Mouse (Mus musculus): ENCODE data around the gene Kif22.
A peak's percentile ranks its signal among the peaks of the same experiment; 100 is the strongest.

The Kif22 gene

GRCm38 (mm10) chr7:127017950-127018345 lies 24.3 kb downstream of the Kif22 start:
- DNase-seq (ENCODE audit: low read depth, low spot score): no peak

GRCm38 (mm10) chr7:127016971-127017949 lies 25.0 kb downstream of the Kif22 start, which contains the start of gene Pagr1a:
Gene Pagr1a, minus strand, starts transcription at chr7:127017352.
- peak; percentile 100 for DNase-seq (ENCODE audit: low read depth, low spot score)

GRCm38 (mm10) chr7:127016486-127016938 lies 25.8 kb downstream of the Kif22 start:
- DNase-seq (ENCODE audit: low read depth, low spot score): no peak

- DNase-seq (ENCODE audit: low read depth, low spot score): no peak
Measured at GRCm38 (mm10) chr7:127016481-127016485, 26.0 kb downstream of the Kif22 start, which contains the start of gene Pagr1b. Gene Pagr1b, minus strand, starts transcription at chr7:127016484.

- DNase-seq (ENCODE audit: low read depth, low spot score): no peak
Measured at GRCm38 (mm10) chr7:127016081-127016480, 26.2 kb downstream of the Kif22 start.

DNA sequence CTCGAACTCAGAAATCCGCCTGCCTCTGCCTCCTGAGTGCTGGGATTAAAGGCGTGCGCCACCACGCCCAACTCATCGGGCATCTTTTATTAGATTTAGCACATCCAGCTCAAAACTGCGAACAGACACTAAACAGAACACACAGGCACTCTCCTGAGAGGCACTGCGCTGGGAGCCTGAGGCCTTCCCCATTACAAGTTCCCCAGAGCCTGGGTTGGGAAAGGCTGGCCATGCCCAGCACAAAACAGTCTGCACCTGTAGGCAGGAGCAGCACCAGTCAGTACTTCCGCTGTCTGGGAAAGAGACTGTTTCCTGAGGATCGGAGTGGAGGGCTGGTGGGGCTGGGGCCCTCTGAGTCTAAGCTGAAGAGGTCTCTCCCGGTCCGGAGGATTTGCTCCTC lies 27.3 kb downstream of the Kif22 start:
- no peak for DNase-seq (ENCODE audit: low read depth, low spot score)

- DNase-seq (ENCODE audit: low read depth, low spot score): no peak
Measured at GRCm38 (mm10) chr7:127014320-127014719, 28.0 kb downstream of the Kif22 start, which contains the start of gene Mvp. Gene Mvp, minus strand, starts transcription at chr7:127014621.

- DNase-seq (ENCODE audit: low read depth, low spot score): no peak
Measured at GRCm38 (mm10) chr7:127013385-127013784, 28.9 kb downstream of the Kif22 start.

DNA sequence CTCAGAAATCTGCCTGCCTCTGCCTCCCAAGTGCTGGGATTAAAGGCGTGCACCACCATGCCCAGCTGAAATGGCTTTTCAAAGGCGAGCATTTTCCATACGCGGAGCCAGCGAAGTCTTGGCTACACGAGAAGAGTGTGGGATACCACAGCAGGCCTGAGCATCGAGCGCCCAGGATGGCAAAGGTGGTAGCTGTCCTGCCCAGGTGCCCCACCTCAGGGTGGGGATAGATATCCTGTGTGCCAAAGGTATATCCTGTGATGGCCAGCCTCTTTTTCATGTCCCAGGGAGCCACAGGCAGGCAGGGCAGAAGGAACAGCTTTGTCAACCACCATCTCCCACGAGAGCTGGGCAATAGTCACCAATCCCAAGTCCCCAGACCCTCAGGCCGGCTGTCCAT lies 29.4 kb downstream of the Kif22 start:
- no peak for DNase-seq (ENCODE audit: low read depth, low spot score)

DNA sequence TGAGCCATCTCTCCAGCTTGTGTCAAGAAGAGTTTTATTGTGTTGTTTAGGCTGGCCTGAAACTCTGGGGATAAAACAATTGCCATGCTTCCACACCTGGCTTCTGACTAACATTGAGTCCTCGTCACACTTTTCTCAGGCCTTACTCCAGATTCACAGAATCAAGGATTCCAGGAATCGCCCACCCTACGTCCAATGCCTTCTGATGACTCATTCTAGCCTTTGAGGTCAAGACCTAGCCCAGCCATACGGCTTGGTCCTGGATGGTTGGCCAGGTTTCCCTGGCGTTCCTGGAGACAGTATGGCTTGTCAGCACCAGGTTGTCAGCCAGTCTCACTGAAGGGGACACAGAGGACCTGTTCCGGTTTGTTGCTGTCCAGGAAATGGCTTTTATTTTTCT lies 29.9 kb downstream of the Kif22 start:
- DNase-seq (ENCODE audit: low read depth, low spot score): no peak

DNA sequence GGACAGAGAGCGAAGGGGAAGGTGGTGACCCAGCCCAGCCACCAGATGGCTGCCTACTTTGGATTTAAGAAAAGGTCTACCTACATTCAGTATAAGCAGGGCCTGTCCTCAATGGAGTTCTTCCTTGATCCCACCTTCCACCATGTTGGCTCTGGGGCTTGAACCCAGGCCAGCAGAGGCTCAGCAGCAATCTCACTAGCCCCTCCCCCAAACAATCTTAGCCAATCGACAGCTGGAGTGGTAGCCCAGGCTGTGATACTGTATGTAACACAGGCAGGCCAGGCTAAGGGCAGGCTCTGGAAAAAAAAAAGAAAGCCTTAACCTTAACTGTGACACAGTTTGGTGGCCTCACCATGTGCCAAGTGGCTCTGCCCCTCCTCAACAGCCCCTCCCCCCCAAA lies 30.6 kb downstream of the Kif22 start:
- no peak for DNase-seq (ENCODE audit: low read depth, low spot score)

GRCm38 (mm10) chr7:127011051-127011450 lies 31.2 kb downstream of the Kif22 start:
- DNase-seq (ENCODE audit: low read depth, low spot score): no peak

DNA sequence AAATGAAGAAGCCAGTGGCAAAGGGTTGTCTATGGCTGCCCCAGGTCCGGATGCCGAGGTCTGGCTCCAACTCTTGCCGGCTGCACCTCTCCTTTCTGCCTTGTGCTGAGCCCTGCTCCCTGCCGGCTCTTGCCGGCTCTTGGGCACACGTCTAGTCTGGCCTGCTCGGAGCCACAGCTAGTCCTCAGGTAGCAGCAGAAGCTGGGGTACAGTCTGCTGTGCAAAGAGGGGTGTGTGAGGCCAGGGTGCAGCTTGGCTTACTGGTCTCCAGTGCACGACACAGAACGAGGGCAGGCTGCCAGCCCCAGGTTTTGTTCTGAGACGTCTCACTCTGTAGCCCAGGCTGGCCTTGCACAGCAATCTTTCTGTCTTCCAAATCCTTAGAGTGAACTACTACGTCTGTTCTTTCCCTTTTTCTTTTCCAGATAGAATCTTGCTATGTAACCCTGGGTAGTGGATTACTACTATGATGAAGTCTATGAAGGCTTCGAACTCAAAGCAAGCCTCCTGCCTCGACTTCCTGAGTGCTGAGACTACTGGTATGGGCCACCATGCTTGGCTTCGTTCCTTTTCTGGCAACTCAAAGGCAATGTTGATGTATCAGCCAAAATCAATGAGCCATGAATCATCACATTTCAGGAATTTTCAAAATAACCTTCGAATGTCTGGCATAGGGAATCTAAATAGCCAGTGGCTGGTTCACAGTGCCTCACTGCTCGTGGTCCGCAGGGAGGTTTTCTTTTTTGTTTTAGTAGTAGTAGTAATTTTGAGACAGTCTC lies 32.8 kb downstream of the Kif22 start:
- DNase-seq (ENCODE audit: low read depth, low spot score): no peak

DNA sequence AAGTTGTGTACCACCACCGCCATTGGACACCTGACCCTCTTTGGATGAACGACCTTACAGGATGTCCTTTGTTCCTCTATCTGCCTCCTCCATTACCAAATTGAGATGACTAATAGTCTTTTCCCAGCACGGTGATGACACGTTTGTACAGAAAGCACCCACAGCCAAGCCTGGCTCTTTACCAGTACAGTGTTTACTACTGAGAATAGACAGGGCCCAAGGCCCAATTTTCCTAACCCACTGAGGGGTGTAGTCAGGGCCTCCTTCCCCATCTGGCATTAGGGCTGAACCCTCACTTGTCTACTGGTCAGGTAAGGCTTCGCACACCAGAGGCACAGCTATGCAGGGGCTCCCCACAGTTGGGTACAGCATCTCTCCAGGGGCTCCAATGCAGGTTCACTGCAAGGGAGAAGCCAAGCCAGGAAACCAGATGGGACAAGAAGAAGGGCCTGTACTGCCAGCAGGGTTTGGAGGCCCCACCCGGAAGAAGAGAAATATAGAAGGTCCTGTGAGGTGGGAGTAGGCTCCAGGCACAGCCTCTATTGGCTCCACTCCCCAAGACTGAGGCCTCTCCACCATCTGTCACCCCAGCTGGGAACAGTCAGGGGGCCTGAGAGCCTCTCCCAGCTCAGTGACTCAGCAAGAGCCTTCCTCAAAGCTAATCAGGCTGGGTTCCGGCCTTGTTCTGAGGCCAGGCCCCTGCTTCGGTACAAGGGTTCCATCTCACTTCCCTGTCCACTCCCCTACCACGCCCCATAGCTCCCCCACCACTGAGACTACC lies 33.8 kb downstream of the Kif22 start:
- DNase-seq (ENCODE audit: low read depth, low spot score): no peak

- no peak for DNase-seq (ENCODE audit: low read depth, low spot score)
Measured at GRCm38 (mm10) chr7:127007313-127008024, 34.8 kb downstream of the Kif22 start.

DNA sequence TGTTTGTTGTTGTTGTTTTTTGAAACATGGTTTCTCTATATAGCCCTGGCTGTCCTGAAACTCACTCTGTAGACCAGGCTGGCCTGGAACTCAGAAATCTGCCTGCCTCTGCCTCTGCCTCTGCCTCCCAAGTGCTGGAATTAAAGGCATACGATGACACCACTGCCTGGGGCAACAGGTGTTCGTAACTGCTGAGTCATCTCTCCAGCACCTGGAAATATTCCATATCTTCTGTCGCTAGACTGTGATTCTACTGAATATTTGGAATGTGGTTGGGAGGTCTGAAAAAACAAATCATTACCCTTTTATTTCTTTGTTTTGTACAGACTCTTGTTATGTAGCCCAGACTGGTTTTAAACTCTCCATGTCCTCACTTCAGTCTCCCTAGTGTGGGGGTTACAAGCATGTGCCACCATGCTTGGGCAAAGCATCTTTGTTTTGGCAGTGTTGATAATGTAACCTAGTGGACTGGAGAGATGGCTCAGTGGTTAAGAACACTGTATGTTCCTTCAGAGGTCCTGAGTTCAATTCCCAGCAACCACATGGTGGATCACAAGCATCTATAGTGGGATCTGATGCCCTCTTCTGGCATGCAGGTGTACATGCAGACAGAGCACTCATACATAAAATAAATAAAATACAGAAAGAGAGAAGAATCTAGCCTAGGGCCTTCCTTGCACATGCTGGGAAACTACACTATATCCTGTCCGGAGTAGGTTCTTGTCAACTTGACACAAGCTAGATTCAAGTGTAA lies 38.0 kb downstream of the Kif22 start:
- DNase-seq (ENCODE audit: low read depth, low spot score): no peak

DNA sequence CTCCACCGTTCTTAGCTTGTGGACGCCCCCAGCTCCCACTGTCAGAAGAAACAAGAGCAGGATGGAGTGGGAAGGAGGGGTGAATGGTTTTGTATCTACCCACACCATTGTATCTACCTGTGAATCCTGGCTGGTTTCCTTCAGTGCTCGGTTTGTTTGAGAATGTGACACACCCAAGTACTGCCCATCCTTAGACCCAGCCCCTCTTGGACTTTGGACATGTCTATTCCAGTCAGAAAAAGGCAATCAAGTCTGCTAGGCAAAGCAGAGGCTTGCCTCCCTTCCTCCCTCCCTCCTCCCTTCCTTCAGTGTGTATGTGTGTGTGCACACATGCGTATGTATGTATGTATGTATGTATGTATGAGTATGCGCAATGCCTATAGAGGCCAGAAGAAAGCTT lies 38.7 kb downstream of the Kif22 start:
- DNase-seq (ENCODE audit: low read depth, low spot score): no peak

DNA sequence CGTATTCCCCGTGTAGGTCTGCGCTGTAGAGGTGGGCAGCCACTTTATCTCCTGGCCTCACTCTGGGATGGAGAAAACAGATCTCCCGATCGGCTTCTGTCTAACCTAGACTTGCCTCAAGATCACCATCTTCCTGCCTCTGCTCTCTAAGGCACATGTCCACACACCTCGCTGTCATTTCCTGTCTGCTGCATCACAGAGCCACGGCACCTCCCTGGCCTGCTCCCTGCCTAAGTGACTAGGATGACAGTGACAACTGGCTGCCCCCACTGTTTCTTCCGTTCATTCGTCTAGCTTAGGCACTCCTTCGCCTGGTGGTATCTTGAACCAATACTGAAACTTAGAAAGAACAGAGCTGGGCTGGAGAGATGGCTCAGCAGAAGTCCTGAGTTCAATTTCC lies 42.7 kb downstream of the Kif22 start:
- no peak for DNase-seq (ENCODE audit: low read depth, low spot score)

DNA sequence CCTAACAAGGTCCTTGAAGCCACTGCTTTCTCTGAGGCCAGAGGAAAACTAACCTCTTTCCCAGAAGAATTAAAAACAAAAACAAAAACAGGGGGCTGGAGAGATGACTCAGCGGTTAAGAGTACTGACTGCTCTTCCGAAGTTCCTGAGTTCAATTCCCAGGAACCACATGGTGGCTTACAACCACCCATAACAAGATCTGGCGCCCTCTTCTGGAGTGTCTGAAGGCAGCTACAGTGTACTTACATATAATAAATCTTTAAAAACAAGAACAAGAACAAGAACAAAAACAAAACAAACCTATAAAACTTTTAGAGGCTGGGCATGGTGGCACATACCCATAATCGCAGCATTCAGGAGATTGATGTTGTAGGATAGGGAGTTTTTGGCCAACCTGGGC lies 45.8 kb downstream of the Kif22 start:
- no peak for DNase-seq (ENCODE audit: low read depth, low spot score)

DNA sequence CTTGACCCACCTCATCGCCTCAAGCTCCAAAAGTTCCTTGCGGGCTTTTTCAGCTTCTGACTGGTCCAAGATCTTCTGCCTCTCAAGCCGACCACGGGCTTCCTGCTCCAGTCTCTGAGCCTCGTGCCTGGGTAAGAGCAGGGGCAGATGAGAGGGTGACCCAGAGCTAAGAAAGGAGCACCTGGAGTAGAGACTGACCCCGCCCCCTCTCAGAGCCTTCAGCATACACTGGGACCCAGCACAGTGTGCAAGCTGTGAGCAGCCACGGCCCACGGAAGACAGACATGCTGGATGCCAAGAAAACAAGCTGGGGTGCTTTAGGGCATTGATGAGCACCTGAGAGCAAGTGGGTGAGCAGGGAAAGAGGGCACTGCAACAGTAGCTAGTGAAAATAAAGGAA lies 53.5 kb downstream of the Kif22 start:
- no peak for DNase-seq (ENCODE audit: low read depth, low spot score)

GRCm38 (mm10) chr7:126986319-126986718 lies 56.0 kb downstream of the Kif22 start:
- DNase-seq (ENCODE audit: low read depth, low spot score): peak; percentile 25
